Comparison of ENCODE assay signal across 13 mouse cellular contexts in the genomic region with DNA sequence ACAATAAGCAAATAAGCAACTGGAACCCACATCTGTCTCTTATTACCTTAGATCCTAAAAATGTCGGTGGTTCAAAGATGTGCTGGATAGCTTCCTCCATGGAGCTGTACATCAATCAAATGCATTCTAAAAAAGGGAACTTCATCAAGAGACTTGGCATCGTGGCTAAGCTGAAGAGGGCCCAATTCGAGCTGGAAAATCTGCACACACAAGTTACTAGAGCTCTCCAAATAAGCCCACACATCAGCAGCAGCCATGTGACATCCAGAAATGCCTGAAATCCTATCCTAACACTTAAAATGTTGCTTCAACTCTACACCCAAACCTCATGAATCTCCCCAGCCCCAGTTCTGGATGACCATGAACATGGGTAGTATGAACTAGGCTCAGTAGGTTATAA.
"Had no signal": no experiment of that assay in that cellular context is flagged by ENCODE, and none has a peak within 500 bp of the region (broad histone marks: within the 10 kb centered on the region; RNA-seq: fewer than 3 reads in every experiment).

No protein-coding gene starts in this region.

- H3K27ac ChIP-seq: layer of hippocampus, adult 2 months; limb, embryonic 13.5 days; liver, embryonic 15.5 days; midbrain, embryonic 15.5 days; neural tube, embryonic 13.5 days had no signal

- H3K4me3 ChIP-seq: layer of hippocampus, adult 2 months; limb, embryonic 13.5 days; liver, embryonic 15.5 days; midbrain, embryonic 15.5 days; neural tube, embryonic 13.5 days had no signal

- H3K27me3 ChIP-seq: limb, embryonic 13.5 days; liver, embryonic 15.5 days; midbrain, embryonic 15.5 days; neural tube, embryonic 13.5 days had no signal

- DNase-seq: kidney, adult 18-20 months; kidney, postnatal 10 days; kidney, postnatal 4 days; lung, adult 2 months; lung, postnatal 36 days; retina, postnatal 1 day; right cerebral cortex, postnatal 14 days; thymus, postnatal 4 days had no signal

- H3K9ac ChIP-seq: limb, embryonic 13.5 days; liver, embryonic 15.5 days; midbrain, embryonic 15.5 days; neural tube, embryonic 13.5 days had no signal

- H3K36me3 ChIP-seq: limb, embryonic 13.5 days; liver, embryonic 15.5 days; midbrain, embryonic 15.5 days; neural tube, embryonic 13.5 days had no signal

- H3K9me3 ChIP-seq: limb, embryonic 13.5 days; liver, embryonic 15.5 days; midbrain, embryonic 15.5 days; neural tube, embryonic 13.5 days had no signal

- H3K4me1 ChIP-seq: limb, embryonic 13.5 days; liver, embryonic 15.5 days; midbrain, embryonic 15.5 days; neural tube, embryonic 13.5 days had no signal
